Mouse (Mus musculus) forebrain, embryonic 13.5 days (tissue): Measurements from ENCODE around the gene Inafm1. TPM values are rescaled to one million over a fixed set of nuclear protein-coding genes. Genes with fewer than 3 reads are reported as not detected.

Experiments used
- ATAC-seq: fragments of 200-750 bp; cut with Nextera tagmentation; 2 replicates; pipeline ENCODE4 v1.8.0; 2017
- H3K27ac ChIP-seq: fragments of 300-500 bp; sonication (generic); 2 replicates; pipeline ENCODE4 v1.5.1; 2015; ENCODE audit warnings: inconsistent platforms, mild to moderate bottlenecking, moderate library complexity
- H3K27me3 ChIP-seq: fragments of 300-500 bp; sonication (generic); 2 replicates; pipeline ENCODE4 v1.6.1; 2015; ENCODE audit warnings: mild to moderate bottlenecking, inconsistent platforms
- H3K36me3 ChIP-seq: fragments of 300-500 bp; sonication (generic); 2 replicates; pipeline ENCODE4 v1.6.1; 2015; ENCODE audit warnings: mild to moderate bottlenecking, inconsistent platforms; ENCODE audit not compliant: poor library complexity, severe bottlenecking
- H3K4me1 ChIP-seq: fragments of 300-500 bp; sonication (generic); 2 replicates; pipeline ENCODE4 v1.6.1; 2015; ENCODE audit warnings: inconsistent platforms
- H3K4me2 ChIP-seq: fragments of 300-500 bp; sonication (generic); 2 replicates; pipeline ENCODE4 v1.6.1; 2015; ENCODE audit warnings: inconsistent platforms, mild to moderate bottlenecking, moderate library complexity
- H3K4me3 ChIP-seq: fragments of 300-500 bp; sonication (generic); 2 replicates; pipeline ENCODE4 v1.5.1; 2015; ENCODE audit warnings: mild to moderate bottlenecking, inconsistent platforms
- H3K9ac ChIP-seq: fragments of 300-500 bp; sonication (generic); 2 replicates; pipeline ENCODE4 v1.6.1; 2015; ENCODE audit warnings: mild to moderate bottlenecking, inconsistent platforms
- H3K9me3 ChIP-seq: fragments of 300-500 bp; sonication (generic); replicated peaks from 2 replicates; pipeline ENCODE4 v1.6.1; 2016; ENCODE audit warnings: inconsistent platforms
- WGBS: fragments of 180-500 bp; shearing (Covaris S2); methylation state at CpG from one replicate; pipeline ENCODE4 v1.1.7; 2015; 5-methylcytosine and 5-hydroxymethylcytosine counted together
- polyA plus RNA-seq: library from polyadenylated mRNA; unstranded; fragments of >200 nt; fragmentation: Nextera tagmentation; extraction: Ambion mirVana; gene quantifications from 2 replicates; pipeline ENCODE4 v1.2.1, GENCODE M21; 2015

The Inafm1 gene
- polyA plus RNA-seq, 1 experiment from 2014 or later: 14.0 TPM

- no peak for ATAC-seq
These were observed 22.7 kb upstream of the Inafm1 start for GRCm38 (mm10) chr7:16296146-16296545.

DNA sequence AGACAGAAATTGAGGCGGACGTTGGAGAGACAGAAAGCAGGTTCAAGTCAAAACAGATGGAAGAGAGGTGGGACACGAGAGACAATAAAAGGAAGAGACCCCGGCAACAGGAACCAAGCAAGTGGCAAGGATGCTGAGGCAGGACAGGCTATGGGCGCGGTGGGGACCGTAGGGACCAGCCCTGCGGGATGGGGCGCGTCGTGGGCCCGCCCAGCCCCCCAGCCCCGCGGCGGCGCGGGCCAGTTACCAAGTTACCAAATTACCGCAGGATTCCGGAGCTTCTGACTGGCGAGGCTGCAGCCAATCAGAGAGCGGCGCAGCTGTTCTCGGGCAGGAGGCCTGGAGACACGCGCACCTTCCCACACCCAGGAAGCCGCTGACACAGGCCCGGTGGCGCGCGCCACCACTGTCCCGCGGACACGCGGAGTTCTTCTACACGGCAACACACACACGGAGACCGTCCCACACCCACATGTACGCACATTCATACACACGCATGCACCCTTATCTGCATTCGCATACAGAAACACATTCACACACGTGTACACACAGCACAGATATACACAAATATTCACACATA is 22.0 kb upstream of the Inafm1 start:
- H3K4me3 ChIP-seq: peak overlapping the region; percentile 53
- WGBS: 2% methylated on average over 41 of the region's 41 CpGs
- H3K4me1 ChIP-seq: peaks cover 39% of the 10 kb centered on the region
- no peaks in the 10 kb centered on the region for H3K27me3 ChIP-seq
- H3K27ac ChIP-seq: peak overlapping the region; percentile 63
- H3K4me2 ChIP-seq: peak overlapping the region; percentile 96
- no peaks in the 10 kb centered on the region for H3K9me3 ChIP-seq
- no peaks in the 10 kb centered on the region for H3K36me3 ChIP-seq
- H3K9ac ChIP-seq: peak overlapping the region; percentile 50
- ATAC-seq: peak; percentile 44

More at GRCm38 (mm10) chr7:16296146-16296545, 22.7 kb upstream of the Inafm1 start:
- no peaks in the 10 kb centered on the region for H3K9me3 ChIP-seq
- WGBS: 25% methylated on average over 2 of the region's 2 CpGs
- no peak overlapping the region for H3K9ac ChIP-seq
- H3K36me3 ChIP-seq: no peaks in the 10 kb centered on the region
- no peaks in the 10 kb centered on the region for H3K27me3 ChIP-seq
- H3K4me2 ChIP-seq: peak overlapping the region; percentile 96
- no peak overlapping the region for H3K27ac ChIP-seq
- peak overlapping the region; percentile 53; the same call in 1 of the 2 replicates for H3K4me3 ChIP-seq
- H3K4me1 ChIP-seq: peaks cover 39% of the 10 kb centered on the region

GRCm38 (mm10) chr7:16294837-16295236 is 21.4 kb upstream of the Inafm1 start:
- WGBS: 0% methylated on average over 23 of the region's 23 CpGs
- Histone ChIP-seq H3K4me2 (peak overlapping the region; percentile 96), H3K4me3 (peak overlapping the region; percentile 53)

DNA sequence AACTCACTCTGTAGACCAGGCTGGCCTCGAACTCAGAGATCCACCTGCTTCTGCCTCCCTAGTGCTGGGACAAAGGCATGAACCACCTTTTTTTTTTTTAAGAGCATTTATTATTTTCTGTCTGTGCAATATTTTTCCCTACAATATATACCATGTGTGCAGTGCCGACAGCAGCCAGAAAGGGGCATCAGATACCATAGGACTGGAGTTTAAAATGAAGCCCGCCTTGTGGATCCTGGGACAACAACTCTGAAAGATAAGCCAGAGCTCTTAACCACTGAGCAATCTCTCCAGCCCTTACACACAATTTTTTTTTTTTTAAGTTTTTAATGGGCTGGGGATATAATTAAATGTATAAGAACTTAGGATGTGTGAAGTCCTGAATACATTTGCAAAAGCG is 20.9 kb upstream of the Inafm1 start:
- 25% methylated on average over 4 of the region's 4 CpGs for WGBS
- no peak for ATAC-seq
- Histone ChIP-seq H3K9me3 (no peaks in the 10 kb centered on the region), H3K4me3 (no peak overlapping the region), H3K4me2 (peak overlapping the region; percentile 96), H3K4me1 (peaks cover 33% of the 10 kb centered on the region), H3K27ac (no peak overlapping the region), H3K36me3 (no peaks in the 10 kb centered on the region), H3K9ac (no peak overlapping the region), H3K27me3 (no peaks in the 10 kb centered on the region)

More at GRCm38 (mm10) chr7:16294837-16295236, 21.4 kb upstream of the Inafm1 start:
- peak; percentile 66 for ATAC-seq
- Histone ChIP-seq H3K27me3 (no peaks in the 10 kb centered on the region), H3K27ac (peak overlapping the region; percentile 63), H3K9ac (peak overlapping the region; percentile 50), H3K4me1 (peaks cover 35% of the 10 kb centered on the region), H3K9me3 (no peaks in the 10 kb centered on the region), H3K36me3 (no peaks in the 10 kb centered on the region)

- Histone ChIP-seq H3K4me2 (no peak overlapping the region), H3K9ac (no peak overlapping the region), H3K27ac (no peak overlapping the region), H3K27me3 (no peaks in the 10 kb centered on the region), H3K4me3 (no peak overlapping the region), H3K4me1 (peaks cover 12% of the 10 kb centered on the region), H3K36me3 (peaks cover 14% of the 10 kb centered on the region), H3K9me3 (no peaks in the 10 kb centered on the region)
- WGBS: 83% methylated on average over 1 of the region's 1 CpGs
- no peak for ATAC-seq
These were observed 14.4 kb upstream of the Inafm1 start for GRCm38 (mm10) chr7:16287791-16288190.

- H3K4me2 ChIP-seq: peak overlapping the region; percentile 54
- H3K4me1 ChIP-seq: peaks cover 12% of the 10 kb centered on the region
- H3K9me3 ChIP-seq: no peaks in the 10 kb centered on the region
- H3K36me3 ChIP-seq: peaks cover 22% of the 10 kb centered on the region
- peak overlapping the region; percentile 72 for H3K9ac ChIP-seq
- 92% methylated on average over 2 of the region's 2 CpGs for WGBS
- peak overlapping the region; percentile 92 for H3K27ac ChIP-seq
- H3K4me3 ChIP-seq: peak overlapping the region; percentile 64
- no peak for ATAC-seq
- no peaks in the 10 kb centered on the region for H3K27me3 ChIP-seq
These were observed 13.6 kb upstream of the Inafm1 start for GRCm38 (mm10) chr7:16287016-16287415.

- Histone ChIP-seq H3K9ac (peak within 1 kb of the TSS; percentile 72), H3K27ac (peak within 1 kb of the TSS; percentile 92)
- WGBS: under 1% methylated on average over 61 of the region's 70 CpGs
These were observed 12.9 kb upstream of the Inafm1 start, which contains the start of gene Ccdc9 for GRCm38 (mm10) chr7:16286026-16286961. Ccdc9 (minus strand) TSS chr7:16286795.

DNA sequence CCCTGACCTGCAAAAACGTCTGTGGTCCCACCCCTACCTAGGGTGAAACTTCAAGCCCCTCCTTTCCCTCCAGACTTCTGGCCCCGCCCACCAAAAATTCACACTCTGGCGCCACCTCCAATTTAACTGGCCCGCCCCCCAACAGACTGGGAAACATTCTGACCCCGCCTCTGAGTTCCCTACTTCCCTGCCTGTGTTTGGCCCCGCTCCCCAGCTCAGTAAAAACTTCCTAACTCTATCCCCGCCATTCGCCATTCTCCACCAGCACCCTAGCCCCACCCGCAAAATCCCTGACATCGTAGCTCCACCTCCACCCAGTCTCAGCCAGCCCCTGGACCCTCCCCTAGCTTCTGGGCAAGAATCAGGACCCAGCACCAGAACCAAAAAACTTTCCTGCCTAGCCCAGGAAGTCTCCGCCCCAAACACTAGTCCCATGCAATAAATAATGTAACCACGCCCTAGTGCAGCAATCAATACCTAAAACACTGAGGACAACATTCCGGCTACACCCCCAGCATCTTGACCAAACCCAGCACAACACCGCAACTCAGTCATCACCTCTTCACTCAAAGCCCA is 12.1 kb upstream of the Inafm1 start:
- 0 out of 2 replicates have a peak overlapping the region, but pooled peaks have one; percentile 92 for H3K27ac ChIP-seq
- peaks cover 37% of the 10 kb centered on the region for H3K36me3 ChIP-seq
- H3K9me3 ChIP-seq: no peaks in the 10 kb centered on the region
- WGBS: 3% methylated on average over 14 of the region's 14 CpGs
- peak overlapping the region; percentile 54 for H3K4me2 ChIP-seq
- ATAC-seq: peak; percentile 56
- peak overlapping the region; percentile 64 for H3K4me3 ChIP-seq
- H3K9ac ChIP-seq: no peak overlapping the region
- no peaks in the 10 kb centered on the region for H3K27me3 ChIP-seq
- peaks cover 12% of the 10 kb centered on the region for H3K4me1 ChIP-seq

More at GRCm38 (mm10) chr7:16286026-16286961, 12.9 kb upstream of the Inafm1 start, which contains the start of gene Ccdc9:
- Histone ChIP-seq H3K4me3 (peak within 1 kb of the TSS; percentile 64), H3K4me1 (peaks cover 12% of the 10 kb centered on the region), H3K27me3 (no peaks in the 10 kb centered on the region), H3K4me2 (peak within 1 kb of the TSS; percentile 54), H3K9me3 (no peaks in the 10 kb centered on the region), H3K36me3 (peaks cover 29% of the 10 kb centered on the region)
- peak; percentile 95 for ATAC-seq

DNA sequence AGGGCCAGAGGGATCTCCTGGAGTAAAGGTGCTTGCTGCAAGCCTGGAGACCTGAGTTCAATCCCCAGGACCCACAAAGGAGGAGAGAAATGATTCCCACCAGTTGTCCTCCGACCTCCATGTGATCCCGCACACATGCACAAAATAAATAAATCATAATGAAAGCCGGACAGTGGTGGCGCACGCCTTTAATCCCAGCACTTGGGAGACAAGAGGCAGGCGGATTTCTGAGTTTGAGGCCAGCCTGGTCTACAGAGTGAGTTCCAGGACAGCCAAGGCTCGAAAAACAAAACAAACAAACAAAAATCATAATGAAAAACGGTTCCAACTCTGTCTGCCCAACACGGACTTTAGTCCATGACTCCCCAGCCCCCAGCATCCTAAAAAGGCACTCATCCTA is 11.5 kb upstream of the Inafm1 start:
- Histone ChIP-seq H3K4me2 (peak overlapping the region; percentile 54; the same call in 1 of the 2 replicates), H3K36me3 (peaks cover 43% of the 10 kb centered on the region), H3K9me3 (no peaks in the 10 kb centered on the region), H3K9ac (no peak overlapping the region), H3K27ac (no peak overlapping the region), H3K4me3 (peak overlapping the region; percentile 64), H3K27me3 (no peaks in the 10 kb centered on the region), H3K4me1 (peaks cover 12% of the 10 kb centered on the region)
- no peak for ATAC-seq
- WGBS: 76% methylated on average over 9 of the region's 9 CpGs

DNA sequence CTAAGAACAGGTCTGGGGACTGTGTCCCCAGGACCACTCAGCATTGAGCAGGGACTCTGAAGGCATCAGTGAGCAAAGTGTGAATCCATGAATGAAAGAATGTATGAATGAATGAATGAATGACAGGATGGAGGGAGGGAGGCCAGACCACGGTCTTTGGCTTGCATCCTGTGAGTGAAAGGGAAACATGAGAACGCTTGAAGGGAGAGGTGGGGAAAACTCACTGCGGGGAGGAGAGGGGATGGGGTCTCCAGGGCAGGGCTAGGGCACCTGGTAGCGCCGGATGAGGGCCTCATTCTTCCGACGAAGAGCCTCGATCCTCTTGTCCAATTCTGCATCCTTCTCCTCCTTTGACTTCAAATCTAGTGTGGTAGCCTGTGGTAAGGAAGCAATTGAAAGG is 10.6 kb upstream of the Inafm1 start:
- Histone ChIP-seq H3K9ac (no peak overlapping the region), H3K4me3 (no peak overlapping the region), H3K4me1 (peaks cover 12% of the 10 kb centered on the region), H3K9me3 (no peaks in the 10 kb centered on the region), H3K4me2 (no peak overlapping the region), H3K27me3 (no peaks in the 10 kb centered on the region), H3K27ac (no peak overlapping the region), H3K36me3 (peaks cover 51% of the 10 kb centered on the region)
- ATAC-seq: no peak
- WGBS: 96% methylated on average over 8 of the region's 8 CpGs

DNA sequence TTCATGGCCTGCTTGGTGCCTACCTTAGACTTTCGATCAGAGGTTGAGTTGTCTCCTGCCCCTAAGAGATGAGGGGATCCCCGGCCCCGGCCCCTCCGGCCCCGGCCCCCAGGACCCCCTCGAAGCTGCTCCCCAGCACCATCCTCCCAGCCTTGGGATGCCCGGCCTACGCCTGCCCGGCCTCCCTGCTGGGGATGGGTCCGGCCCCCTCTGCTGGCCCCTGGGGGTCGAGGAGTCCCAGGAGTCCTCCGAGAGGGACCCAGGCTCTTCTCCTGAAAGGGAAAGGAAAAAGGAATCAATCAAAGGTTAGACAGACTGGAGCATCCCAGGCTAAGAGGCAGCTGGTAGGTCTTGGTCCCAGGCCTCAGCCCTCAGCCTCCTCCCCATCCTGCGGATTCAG is 8.9 kb upstream of the Inafm1 start:
- Histone ChIP-seq H3K4me1 (peaks cover 12% of the 10 kb centered on the region), H3K27ac (no peak overlapping the region), H3K4me3 (no peak overlapping the region), H3K9me3 (no peaks in the 10 kb centered on the region), H3K4me2 (no peak overlapping the region), H3K27me3 (no peaks in the 10 kb centered on the region), H3K36me3 (peaks cover 67% of the 10 kb centered on the region), H3K9ac (no peak overlapping the region)
- 86% methylated on average over 13 of the region's 13 CpGs for WGBS
- no peak for ATAC-seq

DNA sequence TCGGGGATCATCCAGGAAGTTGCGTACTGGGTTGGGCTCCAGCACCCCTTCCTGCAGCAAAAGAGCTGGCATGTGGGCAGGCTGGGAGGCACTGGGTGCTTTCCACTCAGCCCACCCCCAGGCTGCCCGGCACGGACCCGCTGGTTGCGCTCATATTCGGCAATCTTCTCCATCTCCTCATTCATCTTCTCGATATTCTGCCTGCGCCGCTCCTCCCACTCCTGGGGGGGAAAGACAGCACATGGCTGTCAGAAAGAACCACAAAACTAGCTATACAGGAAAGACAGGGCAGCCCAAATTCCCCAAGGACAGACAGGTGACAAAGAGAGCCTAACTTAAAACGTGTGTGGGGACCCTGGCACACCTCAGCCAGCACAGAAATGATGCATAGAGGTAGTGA is 7.3 kb upstream of the Inafm1 start:
- Histone ChIP-seq H3K4me3 (no peak overlapping the region), H3K4me1 (peaks cover 10% of the 10 kb centered on the region), H3K9me3 (no peaks in the 10 kb centered on the region), H3K9ac (no peak overlapping the region), H3K27me3 (no peaks in the 10 kb centered on the region), H3K4me2 (no peak overlapping the region), H3K27ac (no peak overlapping the region), H3K36me3 (peaks cover 83% of the 10 kb centered on the region)
- no peak for ATAC-seq
- WGBS: 92% methylated on average over 11 of the region's 11 CpGs
